Mouse (Mus musculus): ENCODE data around the gene Ppp1r9b. TPM values are rescaled to one million over a fixed set of nuclear protein-coding genes. Genes with fewer than 3 reads are reported as not detected.
"Not testable (repeated sequence)": the region's sequence is repeated elsewhere in the genome, so short reads cannot be mapped to it uniquely, and the experiment has no call there.

Gene Ppp1r9b
- polyA plus RNA-seq, 1 experiment from 2014 or later = 11.4 TPM

- not testable (repeated sequence) for H3K9me3 ChIP-seq; ATAC-seq (ENCODE audit: low FRiP score, low read depth); H3K27me3 ChIP-seq; H3K27ac ChIP-seq
- H3K9ac ChIP-seq = peak overlapping the region; percentile 94
- peaks cover 28% of the 10 kb centered on the region for H3K36me3 ChIP-seq
- WGBS = 12% methylated on average over 4 of the region's 4 CpGs
- peaks cover 51% of the 10 kb centered on the region for H3K4me1 ChIP-seq
- H3K4me2 ChIP-seq (replicated peaks) = peak overlapping the region; percentile 85
- peak overlapping the region; percentile 75 for H3K4me3 ChIP-seq
Measured at GRCm38 (mm10) chr11:95010841-95011403, 20.1 kb downstream of the Ppp1r9b start.

GRCm38 (mm10) chr11:95011416-95011815, 20.6 kb downstream of the Ppp1r9b start:
- H3K9ac ChIP-seq = peak overlapping the region; percentile 94
- WGBS = 40% methylated on average over 1 of the region's 1 CpGs
- H3K4me3 ChIP-seq = peak overlapping the region; percentile 75
- no peaks in the 10 kb centered on the region for H3K9me3 ChIP-seq
- H3K4me1 ChIP-seq = peaks cover 46% of the 10 kb centered on the region
- ATAC-seq (ENCODE audit: low FRiP score, low read depth) = no peak
- H3K36me3 ChIP-seq = peaks cover 33% of the 10 kb centered on the region
- no peak overlapping the region; the same call in 1 of the 2 replicates for H3K27ac ChIP-seq
- H3K27me3 ChIP-seq = no peaks in the 10 kb centered on the region
- peak overlapping the region; percentile 85 for H3K4me2 ChIP-seq (replicated peaks)

- peaks cover 42% of the 10 kb centered on the region for H3K4me1 ChIP-seq
- peak overlapping the region; percentile 94 for H3K9ac ChIP-seq
- H3K27me3 ChIP-seq = no peaks in the 10 kb centered on the region
- no peak overlapping the region for H3K27ac ChIP-seq
- 57% methylated on average over 3 of the region's 3 CpGs for WGBS
- H3K4me2 ChIP-seq (replicated peaks) = peak overlapping the region; percentile 85
- H3K36me3 ChIP-seq = peaks cover 40% of the 10 kb centered on the region
- H3K9me3 ChIP-seq = no peaks in the 10 kb centered on the region
- peak overlapping the region; percentile 75 for H3K4me3 ChIP-seq
- no peak for ATAC-seq (ENCODE audit: low FRiP score, low read depth)
Measured at GRCm38 (mm10) chr11:95012075-95012474, 21.2 kb downstream of the Ppp1r9b start.

GRCm38 (mm10) chr11:95012487-95012886, 21.7 kb downstream of the Ppp1r9b start:
- H3K4me2 ChIP-seq (replicated peaks) = peak overlapping the region; percentile 85
- H3K4me3 ChIP-seq = peak overlapping the region; percentile 75
- H3K4me1 ChIP-seq = peaks cover 38% of the 10 kb centered on the region
- H3K9ac ChIP-seq = peak overlapping the region; percentile 94
- no peaks in the 10 kb centered on the region for H3K9me3 ChIP-seq
- H3K27ac ChIP-seq = no peak overlapping the region
- H3K36me3 ChIP-seq = peaks cover 44% of the 10 kb centered on the region
- 31% methylated on average over 3 of the region's 3 CpGs for WGBS
- ATAC-seq (ENCODE audit: low FRiP score, low read depth) = no peak
- no peaks in the 10 kb centered on the region for H3K27me3 ChIP-seq

GRCm38 (mm10) chr11:95015484-95015883, 24.6 kb downstream of the Ppp1r9b start:
- no peak for ATAC-seq (ENCODE audit: low FRiP score, low read depth)
- H3K4me3 ChIP-seq = no peak overlapping the region
- H3K4me2 ChIP-seq (replicated peaks) = no peak overlapping the region
- WGBS = 77% methylated on average over 3 of the region's 3 CpGs
- H3K9me3 ChIP-seq = no peaks in the 10 kb centered on the region
- peaks cover 69% of the 10 kb centered on the region for H3K36me3 ChIP-seq
- no peak overlapping the region for H3K9ac ChIP-seq
- H3K4me1 ChIP-seq = peaks cover 25% of the 10 kb centered on the region
- no peaks in the 10 kb centered on the region; the same call in 1 of the 2 replicates for H3K27me3 ChIP-seq
- H3K27ac ChIP-seq = no peak overlapping the region

GRCm38 (mm10) chr11:95022237-95022992, 31.6 kb downstream of the Ppp1r9b start:
- H3K9ac ChIP-seq = no peak overlapping the region
- 82% methylated on average over 10 of the region's 10 CpGs for WGBS
- H3K4me2 ChIP-seq (replicated peaks) = no peak overlapping the region
- no peak for ATAC-seq (ENCODE audit: low FRiP score, low read depth)
- H3K9me3 ChIP-seq = no peaks in the 10 kb centered on the region; the same call in 1 of the 2 replicates
- no peak overlapping the region for H3K27ac ChIP-seq
- H3K4me3 ChIP-seq = no peak overlapping the region
- H3K36me3 ChIP-seq = peaks cover 93% of the 10 kb centered on the region
- H3K27me3 ChIP-seq = no peaks in the 10 kb centered on the region; the same call in 1 of the 2 replicates
- no peaks in the 10 kb centered on the region for H3K4me1 ChIP-seq

- no peak for ATAC-seq (ENCODE audit: low FRiP score, low read depth)
Measured at GRCm38 (mm10) chr11:95023481-95023880, 32.6 kb downstream of the Ppp1r9b start.

GRCm38 (mm10) chr11:95024439-95025184, 33.8 kb downstream of the Ppp1r9b start:
- H3K36me3 ChIP-seq = peaks cover 89% of the 10 kb centered on the region
- no peaks in the 10 kb centered on the region; the same call in 1 of the 2 replicates for H3K9me3 ChIP-seq
- H3K27ac ChIP-seq = no peak overlapping the region
- no peaks in the 10 kb centered on the region for H3K27me3 ChIP-seq
- no peak overlapping the region for H3K4me3 ChIP-seq
- H3K4me1 ChIP-seq = peaks cover 6% of the 10 kb centered on the region; the same call in 1 of the 2 replicates
- no peak overlapping the region for H3K9ac ChIP-seq
- H3K4me2 ChIP-seq (replicated peaks) = no peak overlapping the region
- ATAC-seq (ENCODE audit: low FRiP score, low read depth) = no peak
- 70% methylated on average over 29 of the region's 29 CpGs for WGBS

More at GRCm38 (mm10) chr11:95023481-95023880, 32.6 kb downstream of the Ppp1r9b start:
- 94% methylated on average over 9 of the region's 9 CpGs for WGBS
- no peaks in the 10 kb centered on the region; the same call in 1 of the 2 replicates for H3K9me3 ChIP-seq
- peaks cover 6% of the 10 kb centered on the region; the same call in 1 of the 2 replicates for H3K4me1 ChIP-seq
- H3K27ac ChIP-seq = no peak overlapping the region; the same call in 1 of the 2 replicates
- H3K4me3 ChIP-seq = no peak overlapping the region
- H3K36me3 ChIP-seq = peaks cover 91% of the 10 kb centered on the region
- no peak overlapping the region for H3K9ac ChIP-seq
- H3K4me2 ChIP-seq (replicated peaks) = no peak overlapping the region
- no peaks in the 10 kb centered on the region; the same call in 1 of the 2 replicates for H3K27me3 ChIP-seq

- H3K9me3 ChIP-seq = no peaks in the 10 kb centered on the region; the same call in 1 of the 2 replicates
- H3K9ac ChIP-seq = no peak overlapping the region
- H3K4me1 ChIP-seq = peaks cover 6% of the 10 kb centered on the region; the same call in 1 of the 2 replicates
- H3K27ac ChIP-seq = no peak overlapping the region
- 90% methylated on average over 11 of the region's 11 CpGs for WGBS
- no peak overlapping the region for H3K4me2 ChIP-seq (replicated peaks)
- no peak for ATAC-seq (ENCODE audit: low FRiP score, low read depth)
- no peaks in the 10 kb centered on the region for H3K27me3 ChIP-seq
- no peak overlapping the region for H3K4me3 ChIP-seq
- peaks cover 83% of the 10 kb centered on the region for H3K36me3 ChIP-seq
Measured at GRCm38 (mm10) chr11:95025227-95026012, 34.6 kb downstream of the Ppp1r9b start.

- Histone ChIP-seq H3K4me3 (no peak overlapping the region), H3K9me3 (no peaks in the 10 kb centered on the region; the same call in 1 of the 2 replicates), H3K4me1 (peaks cover 6% of the 10 kb centered on the region; the same call in 1 of the 2 replicates), H3K4me2 (replicated peaks) (no peak overlapping the region), H3K36me3 (peaks cover 79% of the 10 kb centered on the region), H3K9ac (no peak overlapping the region), H3K27me3 (no peaks in the 10 kb centered on the region), H3K27ac (no peak overlapping the region)
- ATAC-seq (ENCODE audit: low FRiP score, low read depth) = no peak
- 83% methylated on average over 6 of the region's 6 CpGs for WGBS
Measured at GRCm38 (mm10) chr11:95026090-95026542, 35.3 kb downstream of the Ppp1r9b start.

- 80% methylated on average over 6 of the region's 6 CpGs for WGBS
- Histone ChIP-seq H3K27ac (no peak overlapping the region), H3K27me3 (no peaks in the 10 kb centered on the region), H3K4me3 (no peak overlapping the region), H3K9ac (no peak overlapping the region), H3K4me1 (peaks cover 6% of the 10 kb centered on the region; the same call in 1 of the 2 replicates), H3K4me2 (replicated peaks) (no peak overlapping the region), H3K36me3 (peaks cover 76% of the 10 kb centered on the region), H3K9me3 (no peaks in the 10 kb centered on the region; the same call in 1 of the 2 replicates)
- ATAC-seq (ENCODE audit: low FRiP score, low read depth) = no peak
Measured at GRCm38 (mm10) chr11:95026849-95027248, 36.0 kb downstream of the Ppp1r9b start.
